Mouse (Mus musculus) intestine, embryonic 15.5 days (tissue): ENCODE data around the gene E2f1. TPM values are rescaled to one million over a fixed set of nuclear protein-coding genes. Genes with fewer than 3 reads are reported as not detected.

Experiments
- ATAC-seq: fragments of 200-750 bp; cut with Nextera tagmentation; 2 replicates; pipeline ENCODE4 v1.8.0; 2017; ENCODE audit warnings: moderate TSS enrichment, moderate library complexity
- H3K27ac ChIP-seq: fragments of 300-500 bp; sonication (generic); 2 replicates; pipeline ENCODE4 v1.5.1; 2015; ENCODE audit warnings: mild to moderate bottlenecking, inconsistent platforms
- H3K27me3 ChIP-seq: fragments of 300-500 bp; sonication (generic); replicated peaks from 2 replicates; pipeline ENCODE4 v1.6.1; 2015; ENCODE audit warnings: inconsistent platforms
- H3K36me3 ChIP-seq: fragments of 300-500 bp; sonication (generic); 2 replicates; pipeline ENCODE4 v1.6.1; 2015; ENCODE audit warnings: inconsistent platforms
- H3K4me1 ChIP-seq: fragments of 300-500 bp; sonication (generic); replicated peaks from 2 replicates; pipeline ENCODE4 v1.6.1; 2015; ENCODE audit warnings: inconsistent platforms
- H3K4me2 ChIP-seq: fragments of 300-500 bp; sonication (generic); replicated peaks from 2 replicates; pipeline ENCODE4 v1.6.1; 2015; ENCODE audit warnings: mild to moderate bottlenecking, inconsistent platforms
- H3K4me3 ChIP-seq: fragments of 300-500 bp; sonication (generic); replicated peaks from 2 replicates; pipeline ENCODE4 v1.5.1; 2015; ENCODE audit warnings: inconsistent platforms
- H3K9ac ChIP-seq: fragments of 300-500 bp; sonication (generic); 2 replicates; pipeline ENCODE4 v1.6.1; 2015; ENCODE audit warnings: inconsistent platforms
- H3K9me3 ChIP-seq: fragments of 300-500 bp; sonication (generic); 2 replicates; pipeline ENCODE4 v1.6.1; 2016; ENCODE audit warnings: inconsistent platforms
- WGBS: fragments of 180-500 bp; shearing (Covaris S2); methylation state at CpG from one replicate; pipeline ENCODE4 v1.1.7; 2015; 5-methylcytosine and 5-hydroxymethylcytosine counted together
- polyA plus RNA-seq: library from polyadenylated mRNA; unstranded; fragments of >200 nt; fragmentation: Nextera tagmentation; extraction: Ambion mirVana; gene quantifications from 2 replicates; pipeline ENCODE4 v1.2.1, GENCODE M21; 2015

Gene E2f1
- polyA plus RNA-seq, 1 experiment from 2014 or later, result 16.7 TPM

DNA sequence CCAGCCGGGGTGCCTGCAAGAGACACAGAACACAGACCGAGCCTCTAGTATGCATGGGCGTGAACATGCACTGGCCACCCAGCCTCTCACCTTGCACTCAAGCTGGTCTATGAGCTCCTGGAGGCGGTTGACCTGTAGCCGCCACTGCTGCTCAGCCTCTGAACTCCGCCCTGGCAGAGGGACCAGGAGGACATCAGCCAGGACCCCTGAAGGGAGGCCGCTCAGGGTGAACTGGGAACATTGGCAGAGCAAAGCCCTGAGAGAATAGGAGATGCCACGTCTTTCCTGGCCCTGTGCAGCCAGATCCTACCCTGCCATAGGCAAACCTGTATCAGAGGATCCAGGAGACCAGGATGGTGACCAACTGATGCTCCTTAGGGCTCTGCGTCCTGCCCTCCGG, 23.0 kb downstream of the E2f1 start, which contains the start of gene 1700003F12Rik:
Gene 1700003F12Rik, plus strand, starts transcription at position 375 of the 400 bp plus-strand sequence.
- peaks cover 13% of the 10 kb centered on the region for H3K4me1 ChIP-seq
- 88% methylated on average over 10 of the region's 10 CpGs for WGBS
- H3K27me3 ChIP-seq, result peaks cover 16% of the 10 kb centered on the region
- no peak within 1 kb of the TSS for H3K27ac ChIP-seq
- no peak for ATAC-seq
- no peaks in the 10 kb centered on the region for H3K9me3 ChIP-seq
- H3K36me3 ChIP-seq, result no peaks in the 10 kb centered on the region
- H3K4me2 ChIP-seq, result no peak within 1 kb of the TSS
- H3K4me3 ChIP-seq, result no peak within 1 kb of the TSS
- H3K9ac ChIP-seq, result no peak within 1 kb of the TSS

DNA sequence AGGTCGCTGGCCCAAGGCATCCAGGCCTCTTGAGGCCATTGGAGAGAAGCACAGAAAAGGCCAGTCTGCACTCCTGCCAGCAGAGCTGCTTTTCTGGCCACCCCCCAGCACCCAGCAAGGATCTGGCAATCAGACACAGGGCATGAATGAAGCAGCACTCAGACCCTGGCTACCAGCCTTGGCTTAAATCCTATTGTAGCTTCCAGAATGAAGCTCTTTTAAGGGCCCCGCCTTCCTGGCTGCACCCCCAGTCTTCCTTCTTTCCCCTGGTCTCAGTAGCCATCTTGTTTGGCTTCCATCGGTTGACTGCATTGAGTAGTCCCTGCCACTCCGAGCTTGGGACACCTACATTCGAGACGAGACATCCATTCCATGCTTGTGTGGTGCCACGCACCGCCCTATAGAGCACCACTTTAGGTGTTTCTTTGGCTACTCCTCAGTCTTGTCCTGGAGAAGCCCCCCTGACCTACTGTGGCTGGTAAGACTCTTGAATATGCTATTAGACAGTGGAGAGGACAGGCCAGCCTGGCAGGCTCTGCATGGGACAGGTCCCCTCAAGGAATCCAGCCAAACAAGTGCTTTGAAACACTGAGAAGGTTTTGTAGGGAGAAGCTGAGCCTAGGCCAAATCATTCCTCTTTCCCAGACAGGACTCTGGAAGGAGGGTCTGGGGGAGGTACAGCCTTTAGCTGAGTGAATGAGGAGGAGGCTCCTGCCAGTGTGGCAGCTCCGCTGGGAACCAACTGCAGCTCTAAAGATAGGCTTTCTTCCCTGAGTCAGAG, 25.9 kb downstream of the E2f1 start:
- 86% methylated on average over 9 of the region's 9 CpGs for WGBS
- no peak overlapping the region for H3K27ac ChIP-seq
- no peak overlapping the region for H3K9ac ChIP-seq
- no peak for ATAC-seq
- H3K27me3 ChIP-seq, result no peaks in the 10 kb centered on the region
- no peaks in the 10 kb centered on the region for H3K9me3 ChIP-seq
- no peak overlapping the region for H3K4me3 ChIP-seq
- 0 out of 2 replicates have a peak, but pooled peaks cover 3% of the 10 kb centered on the region for H3K4me1 ChIP-seq
- H3K4me2 ChIP-seq, result no peak overlapping the region
- H3K36me3 ChIP-seq, result no peaks in the 10 kb centered on the region

DNA sequence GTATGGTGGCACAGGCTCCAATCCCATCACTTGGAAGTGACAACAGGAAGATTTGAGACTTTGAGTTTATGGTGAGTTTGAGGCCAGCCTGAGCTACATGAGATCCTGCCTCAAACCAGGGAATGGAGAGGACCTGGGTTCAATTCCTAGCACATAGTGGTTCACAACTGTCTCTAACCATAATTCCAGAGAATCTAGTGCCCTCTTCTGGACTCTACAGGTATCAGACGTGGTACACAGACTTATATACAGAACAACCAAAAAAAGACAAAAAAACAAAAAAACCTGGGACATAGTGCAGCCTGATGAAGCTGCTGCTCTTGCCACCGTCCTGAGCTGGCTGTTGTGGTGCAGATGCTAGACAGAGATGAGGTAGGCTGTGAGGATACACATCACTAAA, 28.1 kb downstream of the E2f1 start:
- Histone ChIP-seq H3K27ac (no peak overlapping the region), H3K4me3 (no peak overlapping the region), H3K27me3 (no peaks in the 10 kb centered on the region), H3K36me3 (no peaks in the 10 kb centered on the region), H3K4me1 (0 out of 2 replicates have a peak, but pooled peaks cover 3% of the 10 kb centered on the region), H3K4me2 (no peak overlapping the region), H3K9me3 (no peaks in the 10 kb centered on the region), H3K9ac (no peak overlapping the region)
- no peak for ATAC-seq
- 85% methylated on average over 2 of the region's 2 CpGs for WGBS

DNA sequence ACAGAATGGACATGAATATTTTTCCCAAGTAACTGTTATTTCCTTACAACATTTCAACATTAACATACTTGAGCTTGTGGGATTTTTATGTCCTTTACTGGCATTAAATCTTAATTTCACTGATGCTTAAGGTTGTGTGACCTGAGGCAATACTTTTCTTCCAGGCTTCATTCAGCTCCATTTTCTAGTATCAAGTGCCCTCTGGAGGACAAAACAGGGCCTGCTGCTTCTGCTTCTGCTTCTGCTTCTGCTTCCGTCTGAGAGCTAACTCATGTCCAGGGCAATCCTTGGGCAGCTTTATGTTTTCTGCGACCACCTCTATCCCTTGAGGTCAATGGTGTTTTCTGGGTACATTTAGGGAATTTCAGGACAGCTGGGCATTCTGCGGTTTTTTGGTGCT, 30.0 kb downstream of the E2f1 start:
- Histone ChIP-seq H3K36me3 (peaks cover 8% of the 10 kb centered on the region; the same call in 1 of the 2 replicates), H3K27me3 (no peaks in the 10 kb centered on the region), H3K4me3 (no peak overlapping the region), H3K4me1 (0 out of 2 replicates have a peak, but pooled peaks cover 3% of the 10 kb centered on the region), H3K27ac (no peak overlapping the region), H3K4me2 (no peak overlapping the region), H3K9ac (no peak overlapping the region), H3K9me3 (no peaks in the 10 kb centered on the region)
- 79% methylated on average over 3 of the region's 3 CpGs for WGBS
- ATAC-seq, result no peak

DNA sequence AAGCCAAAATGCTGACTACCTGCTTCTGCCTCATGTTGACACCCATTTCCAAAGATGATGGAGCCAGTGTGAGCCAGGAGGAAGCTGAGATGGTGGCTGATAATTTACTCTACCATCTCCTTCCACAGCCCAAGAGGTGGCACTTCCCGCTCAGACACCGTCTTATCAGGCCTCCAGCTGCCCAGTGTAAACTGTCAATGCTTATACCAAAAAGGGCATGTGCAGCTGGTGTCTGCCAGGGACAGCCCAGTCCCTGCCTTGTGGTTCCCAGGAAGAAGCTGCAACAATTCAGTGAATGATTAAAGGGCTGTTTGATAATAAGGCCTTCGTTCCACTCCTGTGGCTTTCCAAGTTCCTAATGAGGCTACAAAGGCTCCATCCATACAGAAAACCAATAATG, 31.0 kb downstream of the E2f1 start:
- Histone ChIP-seq H3K4me1 (0 out of 2 replicates have a peak, but pooled peaks cover 2% of the 10 kb centered on the region), H3K36me3 (peaks cover 10% of the 10 kb centered on the region; the same call in 1 of the 2 replicates), H3K27me3 (no peaks in the 10 kb centered on the region), H3K9ac (no peak overlapping the region), H3K9me3 (no peaks in the 10 kb centered on the region), H3K27ac (no peak overlapping the region), H3K4me3 (no peak overlapping the region), H3K4me2 (no peak overlapping the region)
- WGBS, result 31% methylated on average over 3 of the region's 3 CpGs
- no peak; the same call in 1 of the 2 replicates for ATAC-seq

DNA sequence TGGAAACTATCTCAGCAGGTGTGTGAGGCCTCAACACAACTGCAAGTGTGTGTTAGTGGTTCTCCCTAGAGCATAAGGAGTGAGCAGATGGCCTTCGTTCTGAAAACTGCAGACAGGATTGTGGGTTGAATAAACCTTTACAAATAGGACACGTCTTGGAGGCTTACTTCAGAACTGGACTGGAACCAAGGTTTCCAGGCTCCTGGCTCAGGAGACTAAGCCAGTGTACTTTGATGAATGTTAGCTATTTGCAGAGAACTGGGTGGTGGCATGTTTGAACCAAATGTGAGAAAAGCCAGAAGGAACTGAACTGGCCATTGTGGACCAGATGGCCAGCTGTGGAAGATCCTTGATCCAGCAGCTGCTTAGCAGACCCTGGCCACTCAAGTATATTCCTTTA, 31.4 kb downstream of the E2f1 start:
- no peak overlapping the region for H3K4me2 ChIP-seq
- no peaks in the 10 kb centered on the region for H3K4me1 ChIP-seq
- H3K27me3 ChIP-seq, result no peaks in the 10 kb centered on the region
- H3K36me3 ChIP-seq, result peaks cover 10% of the 10 kb centered on the region; the same call in 1 of the 2 replicates
- H3K4me3 ChIP-seq, result no peak overlapping the region
- no peak overlapping the region for H3K9ac ChIP-seq
- ATAC-seq, result peak; percentile 53; the same call in 1 of the 2 replicates
- no peaks in the 10 kb centered on the region for H3K9me3 ChIP-seq
- 38% methylated on average over 2 of the region's 2 CpGs for WGBS
- no peak overlapping the region; the same call in 1 of the 2 replicates for H3K27ac ChIP-seq

DNA sequence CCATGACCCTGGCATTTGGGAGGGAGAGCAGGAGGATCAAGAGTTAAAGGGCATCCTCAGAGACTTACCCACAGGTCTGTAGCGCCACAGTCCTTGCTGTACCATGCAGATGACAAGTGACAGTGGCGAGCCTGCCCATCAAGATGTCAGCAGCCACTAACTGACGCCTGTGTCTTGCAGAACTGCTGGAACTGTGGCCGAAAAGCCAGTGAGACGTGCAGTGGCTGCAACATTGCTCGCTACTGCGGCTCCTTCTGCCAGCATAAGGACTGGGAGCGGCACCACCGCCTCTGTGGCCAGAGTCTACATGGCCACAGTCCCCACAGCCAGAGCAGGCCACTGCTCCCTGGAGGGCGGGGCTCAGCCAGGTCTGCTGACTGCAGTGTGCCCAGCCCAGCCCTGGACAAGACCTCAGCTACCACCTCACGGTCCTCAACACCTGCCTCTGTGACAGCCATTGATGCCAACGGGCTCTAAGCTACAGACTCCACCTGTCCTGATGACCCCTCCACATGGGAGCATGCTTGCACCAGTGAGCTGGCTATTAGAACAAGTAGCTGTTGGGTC, 34.9 kb downstream of the E2f1 start:
- no peak overlapping the region for H3K9ac ChIP-seq
- peaks cover 21% of the 10 kb centered on the region; the same call in 1 of the 2 replicates for H3K36me3 ChIP-seq
- 93% methylated on average over 12 of the region's 12 CpGs for WGBS
- no peaks in the 10 kb centered on the region for H3K4me1 ChIP-seq
- H3K4me2 ChIP-seq, result no peak overlapping the region
- H3K27ac ChIP-seq, result no peak overlapping the region
- no peaks in the 10 kb centered on the region for H3K27me3 ChIP-seq
- no peak for ATAC-seq
- no peak overlapping the region for H3K4me3 ChIP-seq
- H3K9me3 ChIP-seq, result no peaks in the 10 kb centered on the region

DNA sequence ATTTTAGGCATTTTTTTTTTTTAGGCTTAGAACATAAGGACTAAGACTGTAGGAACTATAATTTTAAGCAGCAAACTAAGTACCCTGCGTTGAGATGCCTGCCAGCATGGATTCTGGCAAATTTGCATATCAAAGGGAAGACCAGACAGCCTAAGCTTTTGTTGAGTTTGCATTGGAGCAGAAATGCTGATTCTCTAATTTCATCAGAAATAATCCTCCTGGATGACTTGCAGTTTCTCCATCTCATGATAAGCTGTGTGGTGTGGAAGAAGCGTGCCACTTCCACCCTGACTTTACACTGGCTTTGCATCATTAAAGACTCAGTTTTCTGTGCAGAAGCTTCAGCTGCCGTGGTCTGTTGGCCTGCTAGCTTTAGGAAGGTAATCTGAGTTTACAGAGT, 36.8 kb downstream of the E2f1 start:
- Histone ChIP-seq H3K9me3 (no peaks in the 10 kb centered on the region), H3K4me2 (no peak overlapping the region), H3K9ac (no peak overlapping the region), H3K27ac (no peak overlapping the region), H3K4me3 (no peak overlapping the region), H3K4me1 (no peaks in the 10 kb centered on the region), H3K36me3 (peaks cover 23% of the 10 kb centered on the region), H3K27me3 (no peaks in the 10 kb centered on the region)
- no peak for ATAC-seq
- 70% methylated on average over 3 of the region's 3 CpGs for WGBS

DNA sequence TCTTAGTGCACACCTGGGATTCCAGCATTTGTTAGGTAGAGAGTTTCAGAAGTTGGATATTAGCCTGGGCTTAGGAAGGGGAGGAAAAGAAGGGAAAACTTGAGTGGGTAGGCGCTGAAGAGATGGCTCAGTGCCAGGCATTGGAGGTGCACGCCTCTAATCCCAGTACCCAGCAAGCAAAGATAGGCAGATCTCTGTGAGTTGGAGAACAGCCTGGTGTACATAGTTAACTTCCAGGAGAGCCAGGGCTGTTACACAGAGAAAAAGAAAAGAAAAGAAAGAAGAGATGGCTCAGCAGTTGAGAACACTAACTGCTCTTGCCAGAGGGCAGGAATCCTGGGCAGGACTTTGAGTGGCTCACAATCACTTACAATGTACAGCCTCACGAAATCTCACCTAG, 43.2 kb downstream of the E2f1 start:
- no peak for ATAC-seq
- no peaks in the 10 kb centered on the region for H3K9me3 ChIP-seq
- H3K27ac ChIP-seq, result no peak overlapping the region
- 78% methylated on average over 3 of the region's 3 CpGs for WGBS
- no peaks in the 10 kb centered on the region for H3K4me1 ChIP-seq
- H3K4me3 ChIP-seq, result no peak overlapping the region
- no peak overlapping the region for H3K4me2 ChIP-seq
- peaks cover 17% of the 10 kb centered on the region for H3K36me3 ChIP-seq
- no peak overlapping the region for H3K9ac ChIP-seq
- no peaks in the 10 kb centered on the region for H3K27me3 ChIP-seq

DNA sequence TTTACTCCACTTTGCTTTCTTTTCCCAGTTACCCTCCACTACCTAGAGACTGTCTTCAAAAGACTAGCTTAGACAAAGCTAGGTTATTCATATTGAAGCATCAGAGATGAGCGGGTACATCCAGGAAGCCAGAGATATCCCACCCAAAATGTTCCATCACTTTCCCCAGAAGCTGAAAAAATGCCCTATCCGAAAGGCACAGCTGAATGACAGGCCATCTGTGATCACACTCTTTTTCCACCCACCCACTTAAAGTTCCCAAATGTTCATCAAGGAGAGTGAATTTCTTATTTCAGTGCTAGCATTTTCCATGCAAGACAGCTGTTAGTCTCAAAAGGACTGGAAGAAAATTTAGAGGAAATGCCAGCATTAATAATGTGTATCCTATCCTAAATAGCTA, 44.4 kb downstream of the E2f1 start:
- no peak overlapping the region for H3K27ac ChIP-seq
- peaks cover 9% of the 10 kb centered on the region for H3K36me3 ChIP-seq
- H3K27me3 ChIP-seq, result no peaks in the 10 kb centered on the region
- H3K9me3 ChIP-seq, result no peaks in the 10 kb centered on the region
- 90% methylated on average over 2 of the region's 2 CpGs for WGBS
- no peak overlapping the region for H3K4me2 ChIP-seq
- no peaks in the 10 kb centered on the region for H3K4me1 ChIP-seq
- no peak for ATAC-seq
- H3K4me3 ChIP-seq, result no peak overlapping the region
- no peak overlapping the region for H3K9ac ChIP-seq

DNA sequence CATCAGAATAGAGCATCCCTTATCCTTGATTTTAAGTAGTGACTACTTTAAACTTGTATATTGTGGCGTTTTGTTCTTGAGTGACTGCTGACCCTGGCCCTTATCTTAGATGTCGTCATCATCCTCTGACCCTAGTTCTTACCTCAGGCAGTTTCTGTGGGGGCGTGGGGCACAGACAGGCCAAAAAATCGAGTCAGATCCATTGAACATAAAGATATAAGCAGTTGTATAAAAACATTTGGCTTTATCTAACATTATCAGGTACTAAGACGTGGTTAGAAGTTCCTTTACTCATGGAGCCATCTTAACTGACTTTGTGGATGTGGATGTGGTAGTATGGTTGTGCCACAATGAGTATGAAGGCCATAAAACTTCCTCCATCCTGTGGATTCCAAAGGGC, 47.4 kb downstream of the E2f1 start:
- Histone ChIP-seq H3K4me1 (no peaks in the 10 kb centered on the region), H3K27me3 (no peaks in the 10 kb centered on the region), H3K4me2 (no peak overlapping the region), H3K27ac (no peak overlapping the region), H3K9ac (no peak overlapping the region), H3K9me3 (no peaks in the 10 kb centered on the region), H3K36me3 (peaks cover 6% of the 10 kb centered on the region; the same call in 1 of the 2 replicates), H3K4me3 (no peak overlapping the region)
- ATAC-seq, result no peak
- WGBS, result 91% methylated on average over 5 of the region's 5 CpGs

DNA sequence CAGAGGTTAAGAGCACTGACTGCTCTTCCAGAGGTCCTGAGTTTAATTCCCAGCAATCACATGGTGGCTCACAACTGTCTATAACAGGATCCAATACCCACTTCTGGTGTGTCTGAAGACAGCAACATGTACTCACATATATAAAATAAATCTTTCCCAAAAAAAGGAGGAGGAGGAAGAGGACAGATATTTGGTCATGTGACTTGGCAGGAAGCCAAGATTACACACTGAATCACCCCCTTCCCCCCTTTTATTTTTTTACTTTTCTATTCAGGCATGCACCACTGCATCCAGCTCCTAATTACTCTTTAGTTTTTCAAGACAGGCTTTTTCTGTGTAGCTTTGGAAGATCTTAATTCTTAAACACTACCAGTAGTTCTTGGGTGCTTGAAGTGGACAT, 48.2 kb downstream of the E2f1 start:
- no peaks in the 10 kb centered on the region for H3K27me3 ChIP-seq
- ATAC-seq, result no peak
- H3K4me3 ChIP-seq, result no peak overlapping the region
- peaks cover 6% of the 10 kb centered on the region; the same call in 1 of the 2 replicates for H3K36me3 ChIP-seq
- H3K4me2 ChIP-seq, result no peak overlapping the region
- no peak overlapping the region for H3K27ac ChIP-seq
- no peaks in the 10 kb centered on the region for H3K9me3 ChIP-seq
- no peaks in the 10 kb centered on the region for H3K4me1 ChIP-seq
- no peak overlapping the region for H3K9ac ChIP-seq

DNA sequence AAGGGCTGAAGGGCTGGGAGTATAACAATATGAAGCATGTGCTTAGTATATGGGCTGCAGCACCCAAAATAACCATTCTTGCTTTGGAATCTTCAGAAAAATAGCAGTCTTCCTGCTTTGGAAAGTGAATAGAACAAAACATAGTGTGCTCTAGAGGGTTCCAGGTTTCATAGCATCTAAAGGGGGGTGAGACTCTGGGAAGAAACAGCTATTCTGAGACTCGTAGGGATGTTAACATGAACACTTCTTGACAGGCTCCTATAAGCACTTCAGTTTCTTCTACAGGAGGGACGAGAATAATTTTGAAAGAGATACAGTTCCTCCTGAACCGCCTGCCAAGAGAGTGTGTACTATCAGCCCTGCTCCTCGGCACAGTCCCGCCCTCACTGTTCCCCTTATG, 52.3 kb downstream of the E2f1 start:
- ATAC-seq, result no peak
- no peaks in the 10 kb centered on the region for H3K36me3 ChIP-seq

More for the DNA sequence above, 52.3 kb downstream of the E2f1 start:
- no peak overlapping the region for H3K4me2 ChIP-seq
- H3K9me3 ChIP-seq, result no peaks in the 10 kb centered on the region
- no peak overlapping the region for H3K4me3 ChIP-seq
- H3K4me1 ChIP-seq, result no peaks in the 10 kb centered on the region
- WGBS, result 84% methylated on average over 5 of the region's 5 CpGs
- no peaks in the 10 kb centered on the region for H3K27me3 ChIP-seq
- no peak overlapping the region for H3K27ac ChIP-seq
- no peak overlapping the region for H3K9ac ChIP-seq
